Mouse (Mus musculus): ENCODE data around the gene Cacfd1. TPM values are rescaled to one million over a fixed set of nuclear protein-coding genes. Genes with fewer than 3 reads are reported as not detected.
A peak's percentile ranks its signal among the peaks of the same experiment; 100 is the strongest.

Gene Cacfd1
- polyA plus RNA-seq (2012; ENCODE audit: insufficient read depth, insufficient read length, missing spikeins) = 20.1 and 24.2 TPM in 2 replicates

GRCm38 (mm10) chr2:27009714-27010244, at the start of gene Cacfd1:
Gene Cacfd1, plus strand, starts transcription at chr2:27009926.
- Histone ChIP-seq H3K4me1 (ENCODE audit: control insufficient read depth, insufficient read depth, low read length) (peaks cover 17% of the 10 kb centered on the region), H3K4me3 (ENCODE audit: insufficient read depth, low read length) (peak within 1 kb of the TSS; percentile 86), H3K27ac (ENCODE audit: insufficient read depth, low read depth, low read length) (peak within 1 kb of the TSS; percentile 49)
- TF ChIP-seq POLR2A (IDR thresholded peaks at IDR 0.05; ENCODE audit: borderline replicate concordance, low read depth, low read length) (no peak), CTCF (IDR thresholded peaks at IDR 0.05; ENCODE audit: low read depth, low read length) (no peak)

GRCm38 (mm10) chr2:26960756-26961155, 49.0 kb upstream of the Cacfd1 start:
- TF ChIP-seq POLR2A (IDR thresholded peaks at IDR 0.05; ENCODE audit: borderline replicate concordance, low read depth, low read length) (no peak), CTCF (IDR thresholded peaks at IDR 0.05; ENCODE audit: low read depth, low read length) (peak; percentile 33; the same call in 1 of the 2 replicates)
- no peak overlapping the region for H3K4me3 ChIP-seq (ENCODE audit: insufficient read depth, low read length)
- H3K4me1 ChIP-seq (ENCODE audit: control insufficient read depth, insufficient read depth, low read length) = peaks cover 22% of the 10 kb centered on the region
- H3K27ac ChIP-seq (ENCODE audit: insufficient read depth, low read depth, low read length) = no peak overlapping the region

GRCm38 (mm10) chr2:26963923-26964723, 45.6 kb upstream of the Cacfd1 start, which contains the start of gene Rexo4:
Gene Rexo4, minus strand, starts transcription at chr2:26964386.
- TF ChIP-seq POLR2A (IDR thresholded peaks at IDR 0.05; ENCODE audit: borderline replicate concordance, low read depth, low read length) = no peak
- TF ChIP-seq CTCF (IDR thresholded peaks at IDR 0.05; ENCODE audit: low read depth, low read length) = no peak
- peak within 1 kb of the TSS; percentile 96 for H3K27ac ChIP-seq (ENCODE audit: insufficient read depth, low read depth, low read length)

GRCm38 (mm10) chr2:26964724-26965370, 44.9 kb upstream of the Cacfd1 start:
- H3K27ac ChIP-seq (ENCODE audit: insufficient read depth, low read depth, low read length) = peak overlapping the region; percentile 96; the same call in 1 of the 2 replicates
- TF ChIP-seq POLR2A (IDR thresholded peaks at IDR 0.05; ENCODE audit: borderline replicate concordance, low read depth, low read length) (no peak), CTCF (IDR thresholded peaks at IDR 0.05; ENCODE audit: low read depth, low read length) (no peak)
- peak overlapping the region; percentile 95 for H3K4me3 ChIP-seq (ENCODE audit: insufficient read depth, low read length)
- peaks cover 22% of the 10 kb centered on the region for H3K4me1 ChIP-seq (ENCODE audit: control insufficient read depth, insufficient read depth, low read length)

More at GRCm38 (mm10) chr2:26963923-26964723, 45.6 kb upstream of the Cacfd1 start, which contains the start of gene Rexo4:
- H3K4me1 ChIP-seq (ENCODE audit: control insufficient read depth, insufficient read depth, low read length) = peaks cover 22% of the 10 kb centered on the region
- peak within 1 kb of the TSS; percentile 95 for H3K4me3 ChIP-seq (ENCODE audit: insufficient read depth, low read length)

GRCm38 (mm10) chr2:26967262-26967661, 42.5 kb upstream of the Cacfd1 start:
- no peak overlapping the region for H3K27ac ChIP-seq (ENCODE audit: insufficient read depth, low read depth, low read length)
- TF ChIP-seq CTCF (IDR thresholded peaks at IDR 0.05; ENCODE audit: low read depth, low read length) (no peak), POLR2A (IDR thresholded peaks at IDR 0.05; ENCODE audit: borderline replicate concordance, low read depth, low read length) (no peak)
- H3K4me1 ChIP-seq (ENCODE audit: control insufficient read depth, insufficient read depth, low read length) = peaks cover 11% of the 10 kb centered on the region
- no peak overlapping the region for H3K4me3 ChIP-seq (ENCODE audit: insufficient read depth, low read length)

GRCm38 (mm10) chr2:26973116-26973515, 36.6 kb upstream of the Cacfd1 start, which contains the start of gene Adamts13:
Gene Adamts13, plus strand, starts transcription at chr2:26973416.
- Histone ChIP-seq H3K4me3 (ENCODE audit: insufficient read depth, low read length) (no peak within 1 kb of the TSS), H3K4me1 (ENCODE audit: control insufficient read depth, insufficient read depth, low read length) (peaks cover 25% of the 10 kb centered on the region), H3K27ac (ENCODE audit: insufficient read depth, low read depth, low read length) (peak within 1 kb of the TSS; percentile 74)
- TF ChIP-seq POLR2A (IDR thresholded peaks at IDR 0.05; ENCODE audit: borderline replicate concordance, low read depth, low read length) (no peak), CTCF (IDR thresholded peaks at IDR 0.05; ENCODE audit: low read depth, low read length) (no peak)

GRCm38 (mm10) chr2:26973960-26974359, 35.8 kb upstream of the Cacfd1 start:
- Histone ChIP-seq H3K4me1 (ENCODE audit: control insufficient read depth, insufficient read depth, low read length) (peaks cover 25% of the 10 kb centered on the region), H3K27ac (ENCODE audit: insufficient read depth, low read depth, low read length) (peak overlapping the region; percentile 74), H3K4me3 (ENCODE audit: insufficient read depth, low read length) (no peak overlapping the region)
- TF ChIP-seq POLR2A (IDR thresholded peaks at IDR 0.05; ENCODE audit: borderline replicate concordance, low read depth, low read length) (no peak), CTCF (IDR thresholded peaks at IDR 0.05; ENCODE audit: low read depth, low read length) (no peak)

GRCm38 (mm10) chr2:26980361-26980760, 29.4 kb upstream of the Cacfd1 start:
- H3K27ac ChIP-seq (ENCODE audit: insufficient read depth, low read depth, low read length) = no peak overlapping the region
- peaks cover 11% of the 10 kb centered on the region for H3K4me1 ChIP-seq (ENCODE audit: control insufficient read depth, insufficient read depth, low read length)
- no peak overlapping the region for H3K4me3 ChIP-seq (ENCODE audit: insufficient read depth, low read length)
- TF ChIP-seq CTCF (IDR thresholded peaks at IDR 0.05; ENCODE audit: low read depth, low read length) = no peak
- TF ChIP-seq POLR2A (IDR thresholded peaks at IDR 0.05; ENCODE audit: borderline replicate concordance, low read depth, low read length) = no peak

GRCm38 (mm10) chr2:26984179-26984578, 25.5 kb upstream of the Cacfd1 start:
- TF ChIP-seq POLR2A (IDR thresholded peaks at IDR 0.05; ENCODE audit: borderline replicate concordance, low read depth, low read length) = no peak
- no peak for TF ChIP-seq CTCF (IDR thresholded peaks at IDR 0.05; ENCODE audit: low read depth, low read length)
- H3K4me3 ChIP-seq (ENCODE audit: insufficient read depth, low read length) = no peak overlapping the region
- H3K4me1 ChIP-seq (ENCODE audit: control insufficient read depth, insufficient read depth, low read length) = peaks cover 10% of the 10 kb centered on the region
- no peak overlapping the region for H3K27ac ChIP-seq (ENCODE audit: insufficient read depth, low read depth, low read length)

Measured in bone marrow macrophage, adult 2 months (primary cell).